ENCODE assay signal across 11 mouse cellular contexts in the genomic region with DNA sequence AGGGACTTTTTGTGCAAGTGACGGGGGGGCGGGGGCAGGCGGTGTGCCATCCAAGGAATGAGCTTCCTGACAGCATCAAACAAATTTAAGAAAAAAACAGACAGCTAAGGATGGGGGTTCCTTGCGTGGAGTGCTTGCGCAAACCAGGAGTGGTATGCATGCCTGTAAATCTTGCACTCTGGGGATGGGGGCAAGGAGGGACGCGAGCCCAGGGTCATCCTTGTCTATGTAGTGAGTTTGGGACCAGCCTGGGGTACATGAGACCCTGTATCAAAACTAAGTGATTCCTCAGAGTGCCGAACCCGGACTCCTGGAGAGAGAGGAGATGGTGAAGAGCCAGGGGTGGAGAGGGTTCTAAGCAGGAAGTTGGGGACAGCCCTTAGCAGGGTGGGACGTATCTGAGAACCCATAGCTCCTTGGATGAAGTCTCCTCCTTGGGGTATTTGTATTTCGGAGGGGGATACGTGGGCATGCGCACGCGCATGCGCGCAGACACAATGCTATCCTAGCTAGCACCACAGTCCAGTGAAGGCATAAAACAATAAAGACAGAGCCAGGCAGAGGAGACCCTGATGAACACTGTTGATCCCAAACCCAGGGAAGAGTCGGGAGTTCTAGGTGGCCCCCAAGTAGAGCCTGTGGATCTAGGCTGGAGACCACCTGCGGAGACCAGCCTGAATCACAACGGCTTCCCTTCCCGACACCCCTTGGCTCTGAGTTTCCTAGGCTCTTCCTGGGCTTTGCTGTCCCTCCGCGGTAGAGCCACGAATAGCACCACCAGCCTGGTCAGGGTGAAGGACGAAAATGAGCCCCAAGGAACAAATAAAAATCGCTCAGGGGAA. TPM values are rescaled to one million over a fixed set of nuclear protein-coding genes. Genes with fewer than 3 reads are reported as not detected.
DNase-seq lines count a peak whose midpoint lies in the region; ATAC-seq and TF ChIP-seq lines count a peak whose summit lies in the region.
"Had no signal": no experiment of that assay in that cellular context is flagged by ENCODE, and none has a peak within 500 bp of the region (broad histone marks: within the 10 kb centered on the region; RNA-seq: fewer than 3 reads in every experiment).

No protein-coding gene starts in this region.

- H3K36me3 ChIP-seq in heart, adult 2 months (ENCODE audit: control insufficient read depth, insufficient read depth, low read length), result no peaks in the 10 kb centered on the region
- no peaks in the 10 kb centered on the region for H3K36me3 ChIP-seq in lung, embryonic 14.5 days (ENCODE audit: insufficient read depth)
- H3K36me3 ChIP-seq in hindbrain, embryonic 16.5 days (ENCODE audit: control insufficient read depth, insufficient read depth, low read length), result no peaks in the 10 kb centered on the region

- H3K4me1 ChIP-seq in heart, adult 2 months (ENCODE audit: control insufficient read depth, insufficient read depth, low read length), result no peaks in the 10 kb centered on the region
- no peaks in the 10 kb centered on the region for H3K4me1 ChIP-seq in lung, embryonic 14.5 days (ENCODE audit: insufficient read depth)
- no peaks in the 10 kb centered on the region for H3K4me1 ChIP-seq in lung, adult 2 months (ENCODE audit: control insufficient read depth, insufficient read depth, low read length)
- H3K4me1 ChIP-seq in hindbrain, embryonic 16.5 days (ENCODE audit: control insufficient read depth, insufficient read depth, low read depth, low read length), result no peaks in the 10 kb centered on the region

- H3K27ac ChIP-seq in heart, adult 2 months, result no peak overlapping the region
- no peak overlapping the region for H3K27ac ChIP-seq in lung, embryonic 14.5 days (ENCODE audit: low read depth)
- H3K27ac ChIP-seq in hindbrain, embryonic 16.5 days (ENCODE audit: low read depth, low read length), result no peak overlapping the region

- H3K9ac ChIP-seq in heart, adult 2 months (ENCODE audit: low read depth, low read length), result no peak overlapping the region
- no peak overlapping the region for H3K9ac ChIP-seq in lung, embryonic 14.5 days
- no peak overlapping the region for H3K9ac ChIP-seq in hindbrain, embryonic 16.5 days (ENCODE audit: low read depth, low read length)

- TF ChIP-seq POLR2A in heart, adult 2 months (IDR thresholded peaks at IDR 0.05; ENCODE audit: insufficient read depth, low read depth, low read length), result peak; percentile 51; the same call in 1 of the 2 replicates
- no peak for TF ChIP-seq POLR2A in lung, adult 2 months (IDR thresholded peaks at IDR 0.05; ENCODE audit: borderline replicate concordance, extremely low read depth, low read depth, low read length)

- intact Hi-C loops in heart, adult 2 months (cut with DNase I), result no loop called here
- intact Hi-C loops in heart, postnatal 36 days (cut with DNase I), result no loop called here
- intact Hi-C loops in left cerebral cortex, postnatal 25 days (cut with DNase I), result loop anchor here (5.0 kb wide), 1 partner anchor 281 kb away; a partner anchor contains a TSS

- no peaks in the 10 kb centered on the region for H3K27me3 ChIP-seq in heart, adult 2 months (ENCODE audit: control insufficient read depth, insufficient read depth, low read length)
- H3K27me3 ChIP-seq in lung, embryonic 14.5 days (ENCODE audit: insufficient read depth, low read length), result no peaks in the 10 kb centered on the region
- no peaks in the 10 kb centered on the region for H3K27me3 ChIP-seq in hindbrain, embryonic 16.5 days (replicated peaks; ENCODE audit: control insufficient read depth, insufficient read depth, low read length)

- ATAC-seq in lung, embryonic 14.5 days (ENCODE audit: insufficient read depth), result no peak
- ATAC-seq in hindbrain, embryonic 16.5 days, result no peak
- no peak for ATAC-seq in inflammation-experienced regulatory T-cells, adult 6 months

- TF ChIP-seq CTCF in heart, adult 2 months (IDR thresholded peaks at IDR 0.05), result peak; percentile 24
- TF ChIP-seq CTCF in lung, embryonic 14.5 days (IDR thresholded peaks at IDR 0.05; ENCODE audit: low read depth), result peak; percentile 16; the same call in 1 of the 2 replicates
- TF ChIP-seq CTCF in lung, adult 2 months (IDR thresholded peaks at IDR 0.05; ENCODE audit: insufficient read depth, low read length), result no peak

- no peak for TF ChIP-seq EP300 in heart, adult 2 months (IDR thresholded peaks at IDR 0.05; ENCODE audit: insufficient read depth, low read depth, low read length)

- no peaks in the 10 kb centered on the region for H3K79me2 ChIP-seq in heart, adult 2 months (replicated peaks; ENCODE audit: control insufficient read depth, insufficient read depth, low read length)

- H3K9me3 ChIP-seq in lung, embryonic 14.5 days (ENCODE audit: low read depth, low read length), result no peaks in the 10 kb centered on the region
- no peaks in the 10 kb centered on the region; the same call in 1 of the 2 replicates for H3K9me3 ChIP-seq in hindbrain, embryonic 16.5 days (ENCODE audit: control insufficient read depth, low read length)

- peak in 1 of 2 experiments; percentile 29 for DNase-seq in heart, adult 2 months
- no peak for DNase-seq in heart, postnatal 36 days
- peak; percentile 17 for DNase-seq in lung, embryonic 14.5 days
- DNase-seq in lung, adult 2 months, result no peak
- DNase-seq in ZHBTc4 (ENCODE audit: low read depth, low spot score), result peak; percentile 64
- DNase-seq in left cerebral cortex, postnatal 25 days (ENCODE audit: low spot score in 2 of 2), result no peak

- H3K4me3 ChIP-seq in heart, adult 2 months, result no peak overlapping the region
- H3K4me3 ChIP-seq in lung, embryonic 14.5 days (ENCODE audit: low read depth, low read length), result no peak overlapping the region
- H3K4me3 ChIP-seq in lung, adult 2 months (replicated peaks; ENCODE audit: extremely low read depth, low read depth, low read length), result no peak overlapping the region
- H3K4me3 ChIP-seq in hindbrain, embryonic 16.5 days (ENCODE audit: low read length), result no peak overlapping the region
- H3K4me3 ChIP-seq: megakaryocyte, embryonic 14.5 days had no signal

- no peak overlapping the region; the same call in 1 of the 2 replicates for H3K4me2 ChIP-seq in lung, embryonic 14.5 days
- 0 out of 2 replicates have a peak overlapping the region, but pooled peaks have one; percentile 3 for H3K4me2 ChIP-seq in hindbrain, embryonic 16.5 days (ENCODE audit: low read length)

- WGBS in heart, adult 2 months, result 52% methylated on average over 26 of the region's 26 CpGs
- WGBS in lung, embryonic 14.5 days, result 63% methylated on average over 26 of the region's 26 CpGs
- WGBS in lung, adult 2 months, result 71% methylated on average over 26 of the region's 26 CpGs
- 70% methylated on average over 26 of the region's 26 CpGs for WGBS in hindbrain, embryonic 16.5 days

RNA-seq across cellular contexts. Expression of a gene that starts 10.6 kb away (rescaled TPM):
- over 10,000 TPM; 18,797 to 22,206 TPM for total RNA-seq in heart, adult 2 months (2021)
- 7,725 and 11,177 TPM in 2 replicates for polyA plus RNA-seq in heart, adult 2 months (2012; rRNA removed)
- over 10,000 TPM; 18,107 to 20,333 TPM for total RNA-seq in heart, postnatal 36 days (2021)
- 0.42 and 2.4 TPM in 2 replicates for polyA plus RNA-seq in lung, embryonic 14.5 days (2014; fragmentation: Nextera tagmentation; extraction: Ambion mirVana)
- 0.37 TPM in 1 of 2 replicates, not detected in the other for polyA plus RNA-seq in lung, adult 2 months (2012; rRNA removed)
- 1.9 and 2.7 TPM in 2 replicates for polyA plus RNA-seq in hindbrain, embryonic 16.5 days (2015; fragmentation: Nextera tagmentation; extraction: Ambion mirVana)
- under 1 TPM in 1 of 3 experiments, not detected in 2; 0.41 TPM for polyA plus RNA-seq in inflammation-experienced regulatory T-cells, adult 6 months (2017; shearing (Covaris generic))
- not detected for total RNA-seq in left cerebral cortex, postnatal 25 days (2021)
- total RNA-seq: common myeloid progenitor, adult 5-6 weeks had no signal

RNA-seq across cellular contexts. Expression of a gene that starts 29.3 kb away (rescaled TPM):
- total RNA-seq in heart, adult 2 months (2021), result under 1 TPM in 1 of 2 experiments, not detected in 1; 0.16 TPM
- polyA plus RNA-seq in heart, adult 2 months (2012; rRNA removed), result 0.08 and 0.12 TPM in 2 replicates
- not detected for total RNA-seq in heart, postnatal 36 days (2021)
- 0.33 TPM in 1 of 2 replicates, not detected in the other for polyA plus RNA-seq in lung, embryonic 14.5 days (2014; fragmentation: Nextera tagmentation; extraction: Ambion mirVana)
- polyA plus RNA-seq in lung, adult 2 months (2012; rRNA removed), result 0.14 and 0.27 TPM in 2 replicates
- polyA plus RNA-seq in hindbrain, embryonic 16.5 days (2015; fragmentation: Nextera tagmentation; extraction: Ambion mirVana), result 0.19 and 0.20 TPM in 2 replicates
- polyA plus RNA-seq in inflammation-experienced regulatory T-cells, adult 6 months (2017; shearing (Covaris generic)), result under 1 TPM in 2 of 3 experiments, not detected in 1; 0.26 to 0.63 TPM
- under 1 TPM; 0.48 to 0.82 TPM for total RNA-seq in left cerebral cortex, postnatal 25 days (2021)
- polyA plus RNA-seq: large intestine, adult 2 months had no signal

RNA-seq across cellular contexts. Expression of a gene that starts 46.8 kb away (rescaled TPM):
- total RNA-seq in heart, adult 2 months (2021), result 100 to 1,000 TPM; 101 to 127 TPM
- polyA plus RNA-seq in heart, adult 2 months (2012; rRNA removed), result 59.7 and 87.8 TPM in 2 replicates
- 100 to 1,000 TPM; 118 to 125 TPM for total RNA-seq in heart, postnatal 36 days (2021)
- polyA plus RNA-seq in lung, embryonic 14.5 days (2014; fragmentation: Nextera tagmentation; extraction: Ambion mirVana), result 276 and 293 TPM in 2 replicates
- polyA plus RNA-seq in lung, adult 2 months (2012; rRNA removed), result 67.6 and 81.1 TPM in 2 replicates
- 182 and 185 TPM in 2 replicates for polyA plus RNA-seq in hindbrain, embryonic 16.5 days (2015; fragmentation: Nextera tagmentation; extraction: Ambion mirVana)
- 10 to 100 TPM; 57.8 to 90.1 (median 81.4) TPM for polyA plus RNA-seq in inflammation-experienced regulatory T-cells, adult 6 months (2017; shearing (Covaris generic))
- total RNA-seq in left cerebral cortex, postnatal 25 days (2021), result 100 to 1,000 TPM; 169 to 202 TPM

Comparison
In these comparisons a context has a peak if more than half of its experiments do, and no peak if none do; other contexts are left out.
1. DNase-seq: peak in lung, embryonic 14.5 days (single experiment) and ZHBTc4 (single experiment); none in heart, postnatal 36 days (0 of 2), lung, adult 2 months (single experiment) and left cerebral cortex, postnatal 25 days (0 of 2).
2. RNA of a gene that starts 10.6 kb away (polyA plus RNA-seq): 7,725 to 11,177 TPM in heart, adult 2 months; 1.9 to 2.7 TPM in hindbrain, embryonic 16.5 days, 0.42 to 2.4 TPM in lung, embryonic 14.5 days, 0.37 TPM in lung, adult 2 months and 0.41 TPM in inflammation-experienced regulatory T-cells, adult 6 months; every median in the first group is over 1,000 times any median in the second.